Comparison of ENCODE assay signal across 27 mouse cellular contexts in genomic region chr5:22587492-22587891, GRCm38 (mm10). TPM values are rescaled to one million over a fixed set of nuclear protein-coding genes. Genes with fewer than 3 reads are reported as not detected.
DNase-seq lines count a peak whose midpoint lies in the region; ATAC-seq lines count a peak whose summit lies in the region.
"Had no signal": no experiment of that assay in that cellular context is flagged by ENCODE, and none has a peak within 500 bp of the region (broad histone marks: within the 10 kb centered on the region; RNA-seq: fewer than 3 reads in every experiment).

No protein-coding gene starts in this region.

- no peak overlapping the region for H3K27ac ChIP-seq in hindbrain, embryonic 16.5 days (ENCODE audit: low read depth, low read length)
- H3K27ac ChIP-seq: embryonic facial prominence, embryonic 13.5 days; forebrain, embryonic 10.5 days; forebrain, embryonic 15.5 days; heart, embryonic 10.5 days; heart, embryonic 15.5 days; liver, embryonic 13.5 days; lung, embryonic 15.5 days; neural tube, embryonic 12.5 days; stomach, postnatal 0 days had no signal

- H3K4me2 ChIP-seq in hindbrain, embryonic 16.5 days (ENCODE audit: low read length), result no peak overlapping the region
- H3K4me2 ChIP-seq: embryonic facial prominence, embryonic 13.5 days; forebrain, embryonic 15.5 days; heart, embryonic 15.5 days; liver, embryonic 13.5 days; lung, embryonic 15.5 days; midbrain, embryonic 11.5 days; neural tube, embryonic 12.5 days had no signal

- H3K36me3 ChIP-seq in hindbrain, embryonic 16.5 days (ENCODE audit: control insufficient read depth, insufficient read depth, low read length), result no peaks in the 10 kb centered on the region
- H3K36me3 ChIP-seq: embryonic facial prominence, embryonic 13.5 days; forebrain, embryonic 10.5 days; forebrain, embryonic 15.5 days; heart, embryonic 10.5 days; heart, embryonic 15.5 days; liver, embryonic 13.5 days; lung, embryonic 15.5 days; neural tube, embryonic 12.5 days had no signal

- peak; percentile 61 for ATAC-seq in inflammation-experienced regulatory T-cells, adult 6 months
- no peak for ATAC-seq in hindbrain, embryonic 16.5 days
- ATAC-seq: forebrain, embryonic 15.5 days; midbrain, embryonic 16.5 days had no signal

- H3K4me3 ChIP-seq in hindbrain, embryonic 16.5 days (ENCODE audit: low read length), result no peak overlapping the region
- H3K4me3 ChIP-seq: embryonic facial prominence, embryonic 13.5 days; forebrain, embryonic 10.5 days; forebrain, embryonic 15.5 days; heart, embryonic 10.5 days; heart, embryonic 15.5 days; liver, embryonic 13.5 days; lung, embryonic 15.5 days; neural tube, embryonic 12.5 days had no signal

- H3K9ac ChIP-seq in hindbrain, embryonic 16.5 days (ENCODE audit: low read depth, low read length), result no peak overlapping the region
- H3K9ac ChIP-seq: embryonic facial prominence, embryonic 13.5 days; forebrain, embryonic 15.5 days; heart, embryonic 15.5 days; liver, embryonic 13.5 days; lung, embryonic 15.5 days; neural tube, embryonic 12.5 days had no signal

- H3K9me3 ChIP-seq in hindbrain, embryonic 16.5 days (ENCODE audit: control insufficient read depth, low read length), result no peaks in the 10 kb centered on the region
- H3K9me3 ChIP-seq: embryonic facial prominence, embryonic 13.5 days; forebrain, embryonic 10.5 days; forebrain, embryonic 15.5 days; heart, embryonic 10.5 days; heart, embryonic 15.5 days; liver, embryonic 13.5 days; lung, embryonic 15.5 days; neural tube, embryonic 12.5 days had no signal

- DNase-seq in adrenal gland, postnatal 14 days, result peak; percentile 8
- DNase-seq in adrenal gland, postnatal 4 days (ENCODE audit: low spot score in 2 of 2), result no peak
- peak; percentile 21 for DNase-seq in kidney, adult 9 months
- no peak for DNase-seq in kidney, postnatal 10 days
- peak; percentile 57 for DNase-seq in CD4-positive helper T cell, adult 2 months (ENCODE audit: low read depth, low spot score)
- DNase-seq: cerebellum, adult 11 months; cerebellum, adult 9-11 months; gastrocnemius, postnatal 25 days; heart, adult 11 months; liver, embryonic 13.5 days; lung, postnatal 36 days; right cerebral cortex, adult 18-20 months; right cerebral cortex, postnatal 4 days; thymus, adult 18-20 months; thymus, postnatal 25 days had no signal

- 84% methylated on average over 1 of the region's 1 CpGs for WGBS in hindbrain, embryonic 16.5 days

- no peaks in the 10 kb centered on the region for H3K4me1 ChIP-seq in hindbrain, embryonic 16.5 days (ENCODE audit: control insufficient read depth, insufficient read depth, low read depth, low read length)
- H3K4me1 ChIP-seq: embryonic facial prominence, embryonic 13.5 days; forebrain, embryonic 10.5 days; forebrain, embryonic 15.5 days; heart, embryonic 10.5 days; heart, embryonic 15.5 days; liver, embryonic 13.5 days; lung, embryonic 15.5 days; neural tube, embryonic 12.5 days had no signal

- no peaks in the 10 kb centered on the region for H3K27me3 ChIP-seq in hindbrain, embryonic 16.5 days (replicated peaks; ENCODE audit: control insufficient read depth, insufficient read depth, low read length)
- H3K27me3 ChIP-seq: embryonic facial prominence, embryonic 13.5 days; forebrain, embryonic 15.5 days; heart, embryonic 15.5 days; liver, embryonic 13.5 days; lung, embryonic 15.5 days; neural tube, embryonic 12.5 days had no signal

RNA-seq across cellular contexts. Expression of gene Orc5, which starts 37.3 kb away (rescaled TPM):
- 17.9 and 20.4 TPM in 2 replicates for total RNA-seq in adrenal gland, postnatal 14 days (2021)
- total RNA-seq in adrenal gland, postnatal 4 days (2021), result 10 to 100 TPM; 25.4 TPM
- 10 to 100 TPM; 46.4 to 53.6 (median 52.9) TPM for polyA plus RNA-seq in inflammation-experienced regulatory T-cells, adult 6 months (2017; shearing (Covaris generic))
- polyA plus RNA-seq in hindbrain, embryonic 16.5 days (2015; fragmentation: Nextera tagmentation; extraction: Ambion mirVana), result 36.7 and 37.8 TPM in 2 replicates

Comparison
In these comparisons a context has a peak if more than half of its experiments do, and no peak if none do; other contexts are left out.
1. DNase-seq: peak in adrenal gland, postnatal 14 days (single experiment), kidney, adult 9 months (single experiment) and CD4-positive helper T cell, adult 2 months (single experiment); none in adrenal gland, postnatal 4 days (0 of 2) and kidney, postnatal 10 days (single experiment).